Mouse (Mus musculus): ENCODE results near the gene Akap6. TPM values are rescaled to one million over a fixed set of nuclear protein-coding genes. Genes with fewer than 3 reads are reported as not detected.

Gene Akap6
- 100 to 1,000 TPM; 118 to 135 (median 126) TPM for total RNA-seq (2022)

GRCm38 (mm10) chr12:52699146-52699545 lies at the start of gene Akap6:
Akap6 (plus strand) TSS chr12:52699383.
- DNase-seq (ENCODE audit: low spot score in 2 of 2): peak; percentile 81 to 86

- DNase-seq (ENCODE audit: low spot score in 2 of 2): no peak
These were observed 36.0 kb upstream of the Akap6 start for GRCm38 (mm10) chr12:52662907-52663790.

GRCm38 (mm10) chr12:52664944-52665343 lies 34.2 kb upstream of the Akap6 start:
- DNase-seq (ENCODE audit: low spot score in 2 of 2): no peak

- no peak for DNase-seq (ENCODE audit: low spot score in 2 of 2)
These were observed 27.7 kb upstream of the Akap6 start for GRCm38 (mm10) chr12:52671436-52671835.

GRCm38 (mm10) chr12:52671943-52672342 lies 27.2 kb upstream of the Akap6 start:
- DNase-seq (ENCODE audit: low spot score in 2 of 2): no peak

GRCm38 (mm10) chr12:52673361-52673960 lies 25.7 kb upstream of the Akap6 start:
- DNase-seq (ENCODE audit: low spot score in 2 of 2): no peak

GRCm38 (mm10) chr12:52675010-52675409 lies 24.2 kb upstream of the Akap6 start:
- no peak for DNase-seq (ENCODE audit: low spot score in 2 of 2)

- DNase-seq (ENCODE audit: low spot score in 2 of 2): no peak
These were observed 11.8 kb upstream of the Akap6 start for GRCm38 (mm10) chr12:52687355-52687754.

- DNase-seq (ENCODE audit: low spot score in 2 of 2): no peak
These were observed 10.5 kb upstream of the Akap6 start for GRCm38 (mm10) chr12:52688712-52689111.

- DNase-seq (ENCODE audit: low spot score in 2 of 2): no peak
These were observed 7.6 kb upstream of the Akap6 start for GRCm38 (mm10) chr12:52691552-52691951.

GRCm38 (mm10) chr12:52692290-52692974 lies 6.8 kb upstream of the Akap6 start:
- DNase-seq (ENCODE audit: low spot score in 2 of 2): no peak

GRCm38 (mm10) chr12:52697407-52698109 lies 1.6 kb upstream of the Akap6 start:
- no peak for DNase-seq (ENCODE audit: low spot score in 2 of 2)

- DNase-seq (ENCODE audit: low spot score in 2 of 2): no peak
These were observed 780 bp upstream of the Akap6 start for GRCm38 (mm10) chr12:52698276-52698930.

- DNase-seq (ENCODE audit: low spot score in 2 of 2): no peak
These were observed 946 bp downstream of the Akap6 start for GRCm38 (mm10) chr12:52699961-52700696.

- peak in 1 of 2 experiments; percentile 21 for DNase-seq (ENCODE audit: low spot score in 2 of 2)
These were observed 1.6 kb downstream of the Akap6 start for GRCm38 (mm10) chr12:52700697-52701191.

GRCm38 (mm10) chr12:52701201-52701641 lies 2.0 kb downstream of the Akap6 start:
- no peak for DNase-seq (ENCODE audit: low spot score in 2 of 2)

GRCm38 (mm10) chr12:52702368-52702967 lies 3.3 kb downstream of the Akap6 start:
- DNase-seq (ENCODE audit: low spot score in 2 of 2): no peak

- DNase-seq (ENCODE audit: low spot score in 2 of 2): no peak
These were observed 4.9 kb downstream of the Akap6 start for GRCm38 (mm10) chr12:52704081-52704480.

- no peak for DNase-seq (ENCODE audit: low spot score in 2 of 2)
These were observed 5.6 kb downstream of the Akap6 start for GRCm38 (mm10) chr12:52704810-52705209.

GRCm38 (mm10) chr12:52711382-52711781 lies 12.2 kb downstream of the Akap6 start:
- DNase-seq (ENCODE audit: low spot score in 2 of 2): no peak

Data from layer of hippocampus, adult 8-10 months (tissue).